Mouse (Mus musculus): ENCODE measurements around the gene Lims1. TPM values are rescaled to one million over a fixed set of nuclear protein-coding genes. Genes with fewer than 3 reads are reported as not detected.

Gene Lims1
- total RNA-seq, 2 experiments from 2014 or later = 171 to 260 TPM

GRCm38 (mm10) chr10:58342199-58342598, 18.9 kb downstream of the Lims1 start:
- ATAC-seq (ENCODE audit: poor library complexity, severe bottlenecking) = no peak

- no peak for ATAC-seq (ENCODE audit: poor library complexity, severe bottlenecking)
Observed at GRCm38 (mm10) chr10:58343552-58343951, 20.3 kb downstream of the Lims1 start.

- ATAC-seq (ENCODE audit: poor library complexity, severe bottlenecking) = peak; percentile 55
Observed at GRCm38 (mm10) chr10:58350600-58350999, 27.3 kb downstream of the Lims1 start.

GRCm38 (mm10) chr10:58351670-58352069, 28.4 kb downstream of the Lims1 start:
- peak; percentile 76 for ATAC-seq (ENCODE audit: poor library complexity, severe bottlenecking)

DNA sequence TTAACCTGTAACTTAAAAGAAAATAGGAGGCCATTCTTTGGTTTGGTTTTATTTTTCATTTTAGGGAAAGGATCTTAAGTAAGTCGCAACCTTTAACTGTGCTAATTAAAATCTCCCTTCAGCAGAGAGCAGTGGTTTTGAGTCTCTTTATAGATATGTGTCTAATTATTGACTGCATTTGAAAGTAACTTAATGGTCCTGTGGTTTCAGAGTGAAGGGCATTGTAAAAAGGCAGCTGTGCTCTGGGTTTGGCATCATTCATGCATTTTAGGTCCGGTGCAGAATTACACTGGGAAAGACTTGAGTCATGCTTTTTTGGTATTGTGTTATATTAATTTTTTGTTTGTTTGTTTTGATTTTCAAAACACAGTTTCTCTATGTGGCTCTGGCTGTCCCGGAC, 29.1 kb downstream of the Lims1 start:
- ATAC-seq (ENCODE audit: poor library complexity, severe bottlenecking) = no peak

DNA sequence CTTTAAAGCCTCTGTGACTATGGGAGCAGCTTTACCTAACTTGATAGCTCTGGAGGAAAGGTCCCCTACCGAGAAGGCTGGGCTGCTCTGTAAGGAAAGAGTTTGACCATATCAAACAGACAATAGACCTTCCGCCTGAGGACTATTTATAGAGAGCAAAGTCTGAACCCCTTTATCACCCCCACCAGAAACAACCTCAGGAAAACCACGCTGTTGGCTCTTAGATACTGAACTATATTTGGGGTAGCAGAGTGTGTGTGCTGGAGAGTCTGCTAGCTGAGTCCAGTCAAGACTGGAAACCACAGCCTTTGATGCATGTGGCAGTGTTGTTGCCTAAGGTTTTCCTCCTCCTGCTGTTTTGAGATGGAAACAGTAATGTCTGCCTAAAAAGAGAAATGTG, 31.3 kb downstream of the Lims1 start:
- peak; percentile 27 for ATAC-seq (ENCODE audit: poor library complexity, severe bottlenecking)

GRCm38 (mm10) chr10:58356460-58356859, 33.2 kb downstream of the Lims1 start:
- ATAC-seq (ENCODE audit: poor library complexity, severe bottlenecking) = no peak

DNA sequence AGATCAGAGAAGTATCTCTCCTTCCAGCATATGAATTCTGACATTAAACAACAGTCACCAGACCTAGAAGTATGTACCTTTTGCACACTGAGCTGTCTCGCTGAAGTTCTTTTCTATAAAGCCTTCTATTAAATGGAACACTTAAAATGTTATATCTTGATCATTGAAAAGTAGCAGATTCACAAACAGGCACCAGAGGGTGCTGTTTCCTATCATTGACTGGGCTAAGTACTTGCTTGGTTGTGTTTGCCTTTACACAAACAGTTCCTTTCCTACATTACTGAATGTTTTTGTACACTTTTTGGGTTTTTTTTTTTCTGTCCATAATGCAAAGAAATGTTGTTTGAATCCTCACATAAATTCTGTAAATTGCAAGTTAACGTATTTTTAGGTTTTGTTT, 35.9 kb downstream of the Lims1 start:
- peak; percentile 64 for ATAC-seq (ENCODE audit: poor library complexity, severe bottlenecking)

- no peak for ATAC-seq (ENCODE audit: poor library complexity, severe bottlenecking)
Observed at GRCm38 (mm10) chr10:58359952-58360351, 36.7 kb downstream of the Lims1 start.

DNA sequence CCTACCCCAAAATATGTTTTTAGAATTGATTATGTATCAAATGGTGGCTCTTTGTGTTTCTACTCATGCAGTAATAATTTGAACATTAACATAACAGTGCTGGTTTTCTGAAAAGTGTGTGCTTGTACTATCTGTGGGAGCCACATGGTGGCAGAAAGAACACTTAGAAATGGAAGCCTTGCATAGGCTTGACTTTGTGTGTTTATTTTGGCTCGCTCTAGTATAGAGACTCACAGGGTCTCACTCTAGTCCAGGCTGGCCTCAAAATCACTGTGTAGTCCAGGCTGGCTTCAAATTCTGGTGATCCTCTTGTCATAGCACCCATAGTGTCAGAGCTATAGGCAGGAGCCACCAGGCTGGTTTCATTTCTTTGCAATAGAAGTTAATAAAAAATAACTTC, 39.5 kb downstream of the Lims1 start:
- ATAC-seq (ENCODE audit: poor library complexity, severe bottlenecking) = peak; percentile 41; the same call in 1 of the 2 replicates

DNA sequence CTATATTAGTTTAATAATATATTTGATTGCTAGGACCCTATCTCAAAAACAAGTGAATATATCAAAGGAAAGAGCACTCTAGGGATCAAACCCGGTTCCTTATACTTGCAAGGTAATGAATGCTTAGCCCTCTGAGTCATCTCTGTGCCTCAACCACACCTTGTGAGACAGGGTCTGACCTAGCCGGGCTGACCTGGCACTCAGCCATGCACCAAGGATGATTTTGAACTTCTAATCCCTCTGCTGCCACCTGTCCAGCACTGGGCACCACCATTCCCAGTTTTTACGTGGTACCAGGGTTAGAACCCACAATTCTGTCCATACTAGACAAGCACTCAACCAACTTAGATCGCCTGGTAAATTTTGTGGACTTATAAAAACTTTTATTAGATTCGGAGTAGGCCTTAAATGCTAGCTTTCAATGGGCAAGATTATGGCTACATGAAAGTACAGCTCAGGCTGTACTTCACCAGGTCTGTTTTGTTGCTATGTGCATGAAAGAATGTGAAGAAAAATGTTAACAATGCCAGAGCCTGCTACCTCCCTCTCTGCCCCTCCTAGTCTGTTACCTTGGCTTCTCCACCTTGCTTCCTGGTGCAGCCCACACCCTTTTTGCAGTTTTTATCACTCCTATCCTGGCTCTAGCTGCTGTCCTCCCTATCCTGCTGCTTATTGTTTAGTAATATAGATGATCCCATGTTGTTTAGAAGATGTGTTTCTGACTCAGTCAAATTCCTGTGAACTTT, 41.7 kb downstream of the Lims1 start:
- no peak for ATAC-seq (ENCODE audit: poor library complexity, severe bottlenecking)

DNA sequence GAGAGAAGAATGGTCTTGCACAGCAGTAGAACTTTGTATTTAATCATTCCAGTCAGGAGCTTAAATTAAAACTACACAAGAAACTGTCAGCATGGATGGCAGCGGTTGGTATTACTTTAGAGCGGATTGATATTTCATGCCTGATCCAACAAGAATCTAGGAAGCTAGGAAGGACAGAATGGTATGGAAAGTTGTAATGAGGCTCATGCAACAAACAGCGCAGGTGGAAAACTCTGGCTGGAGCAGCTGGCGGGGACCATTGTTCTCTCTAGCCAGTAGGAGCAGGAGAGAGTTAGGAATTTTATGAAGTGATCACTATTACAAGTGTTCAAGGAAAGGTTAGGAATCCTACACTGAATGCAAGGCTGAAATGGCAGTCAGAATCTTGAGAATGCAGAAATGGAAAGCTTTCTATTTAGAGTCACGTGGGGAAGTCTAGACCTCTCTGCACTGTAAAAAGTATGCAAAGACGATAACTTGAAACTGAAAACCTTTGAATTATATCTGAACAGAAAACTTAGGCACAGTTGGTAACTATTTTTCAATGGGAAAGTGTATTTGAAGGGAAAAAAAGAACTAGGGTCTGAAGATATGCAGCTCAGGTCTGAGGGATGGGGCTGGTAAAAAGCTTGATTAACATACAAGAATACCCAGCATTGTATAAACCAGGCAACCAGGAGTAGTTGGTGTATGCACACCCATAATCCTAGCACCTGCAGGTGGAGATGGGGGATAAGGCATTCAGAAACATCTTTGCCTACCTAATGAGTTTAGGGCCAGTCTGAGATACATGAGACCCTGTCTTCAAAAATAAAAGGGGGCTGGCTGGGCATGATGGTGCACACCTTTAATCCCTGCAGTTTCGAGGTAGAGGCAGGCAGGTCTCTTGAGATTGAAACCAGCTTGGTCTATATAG, 45.8 kb downstream of the Lims1 start:
- ATAC-seq (ENCODE audit: poor library complexity, severe bottlenecking) = no peak

- ATAC-seq (ENCODE audit: poor library complexity, severe bottlenecking) = no peak
Observed at GRCm38 (mm10) chr10:58369707-58370093, 46.4 kb downstream of the Lims1 start.

DNA sequence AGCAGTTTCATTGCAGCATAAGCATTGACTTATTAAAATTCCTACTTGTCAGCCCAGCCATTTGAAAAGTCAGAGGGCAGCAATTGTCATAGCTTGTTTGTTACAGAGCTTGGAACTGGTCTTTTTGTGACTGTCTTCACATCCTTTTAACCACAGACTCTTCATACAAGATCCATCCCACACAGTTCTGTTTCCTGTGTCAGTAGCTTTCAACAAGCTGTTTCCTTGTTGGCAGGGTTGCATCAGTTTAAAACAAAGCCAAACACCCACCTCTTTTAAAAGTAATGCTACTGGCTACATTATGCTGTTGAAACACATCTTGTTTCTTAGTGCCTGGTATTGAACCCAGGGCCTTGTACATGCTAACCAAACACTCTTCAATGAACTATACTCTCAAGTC, 46.9 kb downstream of the Lims1 start:
- peak; percentile 51 for ATAC-seq (ENCODE audit: poor library complexity, severe bottlenecking)

GRCm38 (mm10) chr10:58370559-58370958, 47.3 kb downstream of the Lims1 start:
- ATAC-seq (ENCODE audit: poor library complexity, severe bottlenecking) = no peak

GRCm38 (mm10) chr10:58371279-58371842, 48.1 kb downstream of the Lims1 start:
- ATAC-seq (ENCODE audit: poor library complexity, severe bottlenecking) = peak; percentile 92

- ATAC-seq (ENCODE audit: poor library complexity, severe bottlenecking) = no peak
Observed at GRCm38 (mm10) chr10:58372430-58373030, 49.3 kb downstream of the Lims1 start.

GRCm38 (mm10) chr10:58373829-58374228, 50.6 kb downstream of the Lims1 start:
- no peak for ATAC-seq (ENCODE audit: poor library complexity, severe bottlenecking)

GRCm38 (mm10) chr10:58377592-58378197, 54.4 kb downstream of the Lims1 start:
- ATAC-seq (ENCODE audit: poor library complexity, severe bottlenecking) = peak; percentile 62

DNA sequence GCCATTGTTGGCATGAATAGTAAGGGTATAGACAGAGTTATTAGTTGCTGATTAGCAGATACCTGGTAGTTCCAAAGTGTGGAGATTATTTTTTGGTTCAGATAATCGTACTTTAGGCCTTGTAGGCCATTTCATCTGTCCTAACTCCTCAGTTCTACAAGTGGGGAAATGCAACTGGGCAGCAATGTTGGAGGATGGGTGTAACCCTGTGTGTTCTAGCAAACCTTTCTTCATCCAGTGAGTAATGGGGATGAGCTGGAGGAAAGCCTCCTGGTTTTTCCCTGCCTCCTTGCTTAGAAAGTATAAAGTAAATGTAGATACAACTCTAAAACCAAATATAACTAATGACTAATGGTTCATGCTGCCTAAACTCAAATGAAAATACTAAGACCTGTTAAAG, 55.1 kb downstream of the Lims1 start:
- no peak for ATAC-seq (ENCODE audit: poor library complexity, severe bottlenecking)

- no peak for ATAC-seq (ENCODE audit: poor library complexity, severe bottlenecking)
Observed at GRCm38 (mm10) chr10:58379699-58380098, 56.4 kb downstream of the Lims1 start.

Data from megakaryocyte, adult 5-6 weeks (primary cell).